Mouse (Mus musculus) liver, embryonic 15.5 days (tissue): ENCODE data around the gene Zfp964. TPM values are rescaled to one million over a fixed set of nuclear protein-coding genes. Genes with fewer than 3 reads are reported as not detected.

Experiments used
- polyA plus RNA-seq: library from polyadenylated mRNA; unstranded; fragments of >200 nt; fragmentation: Nextera tagmentation; extraction: Ambion mirVana; gene quantifications from 2 replicates; pipeline ENCODE4 v1.2.1, GENCODE M21; 2015

Gene Zfp964
- polyA plus RNA-seq, 1 experiment from 2014 or later, result 0.54 TPM

Other genes starting within 250 kb of the Zfp964 start
- gene Gm9495, start 200.9 kb upstream of the Zfp964 start, polyA plus RNA-seq, result not detected in 2 replicates
- gene Gm7697, start 131.5 kb upstream of the Zfp964 start, polyA plus RNA-seq, result not detected in 2 replicates
- gene Zfp868, start 28.9 kb upstream of the Zfp964 start, polyA plus RNA-seq, result 6.9 and 7.2 TPM in 2 replicates
- gene Zfp869, start 56.2 kb downstream of the Zfp964 start, polyA plus RNA-seq, result 10.7 and 11.3 TPM in 2 replicates
- 2.0 and 2.2 TPM in 2 replicates for gene Zfp963, start 95.5 kb downstream of the Zfp964 start, polyA plus RNA-seq
- 0.62 TPM in 1 of 2 replicates, not detected in the other for gene Gm20422, start 120.4 kb downstream of the Zfp964 start, polyA plus RNA-seq
- 19.6 and 23.0 TPM in 2 replicates for gene Atp13a1, start 136.7 kb downstream of the Zfp964 start, polyA plus RNA-seq
- gene Zfp866, start 136.7 kb downstream of the Zfp964 start, polyA plus RNA-seq, result 7.4 and 8.5 TPM in 2 replicates
- 5.7 and 7.5 TPM in 2 replicates for gene Gmip, start 154.2 kb downstream of the Zfp964 start, polyA plus RNA-seq
- gene Lpar2, start 167.9 kb downstream of the Zfp964 start, polyA plus RNA-seq, result 0.06 TPM in 2 replicates
- 2.0 and 2.4 TPM in 2 replicates for gene Pbx4, start 178.0 kb downstream of the Zfp964 start, polyA plus RNA-seq
- 0.03 and 0.06 TPM in 2 replicates for gene Cilp2, start 233.2 kb downstream of the Zfp964 start, polyA plus RNA-seq
- gene Tssk6, start 247.7 kb downstream of the Zfp964 start, polyA plus RNA-seq, result 2.1 TPM in 2 replicates
- gene Ndufa13, start 248.1 kb downstream of the Zfp964 start, polyA plus RNA-seq, result 89.7 and 96.9 TPM in 2 replicates
- 0.51 and 0.54 TPM in 2 replicates for gene Yjefn3, start 248.2 kb downstream of the Zfp964 start, polyA plus RNA-seq